Mouse (Mus musculus): ENCODE results near the gene Kcnk2. TPM values are rescaled to one million over a fixed set of nuclear protein-coding genes. Genes with fewer than 3 reads are reported as not detected.

Gene Kcnk2
- polyA plus RNA-seq, 1 experiment from 2014 or later = 1.2 TPM

DNA sequence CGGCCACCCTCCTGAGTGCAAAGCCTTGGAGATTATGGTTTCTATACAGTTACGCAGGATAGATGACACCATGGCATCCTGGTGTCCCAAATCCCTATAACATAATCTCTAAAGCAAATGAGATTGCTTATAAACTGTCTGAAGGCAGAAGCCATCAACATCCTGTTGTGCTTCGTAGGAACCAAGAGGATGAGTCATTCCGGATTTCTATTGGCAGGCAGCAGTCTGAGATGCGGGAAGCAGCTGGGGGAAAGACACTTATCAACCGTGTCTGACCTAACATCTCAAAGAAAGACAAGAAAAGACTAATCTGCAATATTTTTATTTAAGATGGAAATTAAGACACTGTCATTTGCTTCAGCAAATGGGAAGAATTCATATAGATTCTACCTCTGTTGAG is 169.2 kb downstream of the Kcnk2 start:
- H3K4me3 ChIP-seq = no peak overlapping the region
- no peak for DNase-seq (ENCODE audit: low spot score)
- 70% methylated on average over 6 of the region's 6 CpGs for WGBS
- no peaks in the 10 kb centered on the region for H3K9me3 ChIP-seq
- no peaks in the 10 kb centered on the region for H3K27me3 ChIP-seq (ENCODE audit: insufficient read depth, poor library complexity, severe bottlenecking)
- H3K27ac ChIP-seq = no peak overlapping the region
- no peaks in the 10 kb centered on the region for H3K36me3 ChIP-seq
- H3K4me1 ChIP-seq = peaks cover 11% of the 10 kb centered on the region

DNA sequence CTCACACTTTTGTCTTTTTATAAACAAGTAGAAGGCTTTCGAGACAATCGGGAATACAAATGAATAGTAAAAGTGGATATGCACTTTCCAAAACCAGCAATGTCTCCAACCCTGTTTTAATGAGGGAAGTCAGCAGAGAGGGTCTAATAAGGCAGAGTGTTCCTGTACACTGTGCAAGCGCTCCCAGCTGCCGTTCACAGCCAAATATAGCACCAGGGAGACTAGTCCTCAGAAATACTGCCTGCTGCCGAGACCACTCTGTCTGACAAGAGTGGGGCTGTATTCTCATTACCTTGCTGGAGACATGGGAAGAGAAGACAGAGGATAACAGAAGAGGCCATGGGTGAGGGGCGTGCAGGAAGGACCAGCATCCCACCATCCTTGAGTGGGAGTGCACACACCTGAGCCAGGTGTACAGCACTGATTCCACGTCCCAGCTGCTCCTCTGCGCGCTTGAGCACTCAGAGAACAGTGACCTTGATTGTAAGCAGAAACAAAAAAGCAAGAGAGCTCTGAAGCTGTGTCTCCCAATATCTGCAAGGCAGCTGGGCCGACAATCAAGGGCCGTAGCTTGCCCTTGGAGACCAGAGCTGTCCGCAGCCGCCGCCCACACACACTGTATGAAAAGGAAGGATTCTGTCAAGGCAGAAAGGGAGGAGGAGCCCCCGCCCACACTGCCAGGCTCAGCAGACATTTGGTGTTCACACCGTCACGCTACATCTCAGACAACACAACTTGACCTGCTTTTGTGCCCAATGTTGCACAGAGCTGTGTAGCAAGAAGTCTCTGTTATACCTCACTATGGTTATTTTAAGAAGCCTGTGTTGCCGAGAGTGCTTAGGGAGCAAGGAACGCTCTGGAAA is 173.6 kb downstream of the Kcnk2 start:
- Histone ChIP-seq H3K36me3 (no peaks in the 10 kb centered on the region), H3K27ac (0 out of 2 replicates have a peak overlapping the region, but pooled peaks have one; percentile 16)
- 56% methylated on average over 19 of the region's 19 CpGs for WGBS

DNA sequence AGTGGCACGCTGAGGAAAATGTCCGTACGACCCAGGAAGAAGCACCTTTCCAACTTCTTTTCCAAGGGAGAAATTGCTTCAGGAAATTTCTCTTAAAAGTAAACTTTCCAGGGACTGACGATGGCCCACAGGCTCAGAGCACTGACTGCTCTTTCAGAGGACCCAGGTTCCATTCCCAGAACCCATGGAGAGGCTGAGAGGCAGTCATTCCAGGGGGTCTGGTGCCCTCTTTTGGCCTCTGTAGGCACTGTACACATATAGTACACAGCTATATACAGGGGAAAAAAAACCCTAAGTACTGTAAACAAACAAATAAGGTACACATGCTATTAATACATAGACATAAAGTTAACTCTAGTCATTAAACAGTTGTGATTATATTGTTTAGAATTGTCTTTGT is 174.6 kb downstream of the Kcnk2 start:
- H3K9me3 ChIP-seq = no peaks in the 10 kb centered on the region
- no peak overlapping the region for H3K27ac ChIP-seq
- DNase-seq (ENCODE audit: low spot score) = no peak
- H3K27me3 ChIP-seq (ENCODE audit: insufficient read depth, poor library complexity, severe bottlenecking) = no peaks in the 10 kb centered on the region
- no peak overlapping the region for H3K4me3 ChIP-seq
- WGBS = 64% methylated on average over 4 of the region's 4 CpGs
- peaks cover 11% of the 10 kb centered on the region for H3K4me1 ChIP-seq
- H3K36me3 ChIP-seq = no peaks in the 10 kb centered on the region

More for the DNA sequence above, 173.6 kb downstream of the Kcnk2 start:
- no peak overlapping the region for H3K4me3 ChIP-seq
- H3K27me3 ChIP-seq (ENCODE audit: insufficient read depth, poor library complexity, severe bottlenecking) = no peaks in the 10 kb centered on the region
- H3K9me3 ChIP-seq = no peaks in the 10 kb centered on the region
- H3K4me1 ChIP-seq = peaks cover 11% of the 10 kb centered on the region
- DNase-seq (ENCODE audit: low spot score) = no peak

- WGBS = 80% methylated on average over 10 of the region's 10 CpGs
- DNase-seq (ENCODE audit: low spot score) = no peak
- H3K36me3 ChIP-seq = no peaks in the 10 kb centered on the region
- no peaks in the 10 kb centered on the region for H3K27me3 ChIP-seq (ENCODE audit: insufficient read depth, poor library complexity, severe bottlenecking)
- no peaks in the 10 kb centered on the region for H3K9me3 ChIP-seq
- H3K4me1 ChIP-seq = peaks cover 5% of the 10 kb centered on the region
- H3K4me3 ChIP-seq = no peak overlapping the region
- H3K27ac ChIP-seq = no peak overlapping the region
These were observed 183.0 kb downstream of the Kcnk2 start for GRCm38 (mm10) chr1:189219051-189219450.

DNA sequence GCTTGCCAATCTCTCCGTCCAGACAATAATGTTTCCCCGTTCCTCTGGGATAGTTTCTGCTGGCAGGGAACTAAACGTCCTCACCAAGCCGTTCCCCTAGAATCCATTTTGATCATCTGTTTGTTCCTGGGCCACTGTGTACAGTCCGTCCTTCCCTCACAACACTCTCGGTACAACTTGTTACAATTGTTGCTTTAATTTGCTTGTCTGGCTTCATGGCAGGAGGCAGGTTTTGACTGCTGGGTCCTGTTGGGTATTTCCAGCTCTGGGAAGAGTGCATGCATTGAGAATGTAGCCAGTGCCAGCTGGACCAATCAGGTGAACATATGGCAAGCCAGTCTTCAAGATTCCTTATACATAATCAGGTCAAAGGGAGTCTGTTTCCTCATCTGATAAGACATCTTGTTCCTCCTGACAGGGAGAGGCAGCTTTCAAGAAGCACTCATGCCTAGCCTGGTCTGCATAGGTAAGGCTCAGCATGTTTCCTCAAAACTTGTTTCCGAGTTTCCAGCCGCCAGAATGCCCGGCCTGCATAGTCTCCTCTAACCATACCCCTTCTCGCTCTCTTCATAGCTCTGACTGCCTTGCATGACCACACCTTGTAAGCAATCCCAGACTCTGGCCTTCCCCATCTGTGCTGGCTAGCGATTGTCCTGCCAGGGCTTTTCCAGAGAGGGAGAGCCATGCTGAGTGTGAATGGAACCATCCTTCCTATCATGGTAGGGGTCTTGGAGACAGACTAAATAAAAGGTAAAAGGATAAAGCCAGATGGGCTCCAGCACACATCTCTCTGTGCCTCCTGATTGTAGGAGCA is 184.1 kb downstream of the Kcnk2 start:
- no peak overlapping the region for H3K4me3 ChIP-seq
- H3K27ac ChIP-seq = no peak overlapping the region
- DNase-seq (ENCODE audit: low spot score) = no peak
- H3K27me3 ChIP-seq (ENCODE audit: insufficient read depth, poor library complexity, severe bottlenecking) = no peaks in the 10 kb centered on the region
- 80% methylated on average over 11 of the region's 11 CpGs for WGBS
- no peaks in the 10 kb centered on the region for H3K36me3 ChIP-seq
- H3K4me1 ChIP-seq = peaks cover 5% of the 10 kb centered on the region
- H3K9me3 ChIP-seq = no peaks in the 10 kb centered on the region

DNA sequence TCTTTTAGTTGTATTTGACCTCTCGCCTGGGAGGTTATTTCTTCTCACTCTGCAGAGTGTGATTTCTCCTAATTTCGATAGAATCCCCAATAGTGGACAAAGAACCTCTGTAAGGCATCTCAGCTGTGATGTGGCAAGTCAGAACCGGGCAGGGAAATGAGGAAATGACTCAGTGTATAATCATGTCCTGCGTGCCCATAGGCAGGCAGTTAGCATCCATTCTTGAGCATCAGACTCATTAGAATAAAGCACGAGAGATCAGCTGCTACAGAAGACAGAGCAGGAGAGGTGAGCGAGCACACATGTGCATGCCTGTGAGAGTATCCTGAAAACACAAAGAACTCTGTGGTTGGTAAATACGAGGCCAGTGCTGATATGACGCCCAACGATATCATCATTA is 186.9 kb downstream of the Kcnk2 start:
- DNase-seq (ENCODE audit: low spot score) = no peak
- WGBS = 57% methylated on average over 9 of the region's 9 CpGs
- H3K4me1 ChIP-seq = peaks cover 5% of the 10 kb centered on the region
- H3K36me3 ChIP-seq = no peaks in the 10 kb centered on the region
- no peak overlapping the region for H3K27ac ChIP-seq
- no peak overlapping the region for H3K4me3 ChIP-seq
- no peaks in the 10 kb centered on the region for H3K27me3 ChIP-seq (ENCODE audit: insufficient read depth, poor library complexity, severe bottlenecking)
- no peaks in the 10 kb centered on the region for H3K9me3 ChIP-seq

DNA sequence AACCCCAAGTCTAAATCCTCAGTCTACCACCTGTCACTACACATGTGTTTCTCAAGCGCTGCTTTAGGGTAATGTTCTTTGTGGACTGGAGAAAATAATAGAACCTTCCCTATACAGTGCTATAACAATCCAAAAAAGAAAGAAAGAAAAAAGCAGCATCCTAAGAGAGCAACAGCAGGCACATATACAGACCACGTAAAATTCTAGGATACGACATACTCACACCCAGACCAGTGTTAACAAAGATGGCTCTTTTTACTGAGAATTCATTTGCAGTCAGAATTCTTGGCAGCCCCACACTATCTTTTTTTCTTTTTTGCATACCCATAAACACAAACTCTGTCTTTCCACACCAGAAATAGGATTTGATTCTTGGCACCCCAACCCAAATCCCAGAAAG is 187.6 kb downstream of the Kcnk2 start:
- no peak for DNase-seq (ENCODE audit: low spot score)
- peaks cover 5% of the 10 kb centered on the region for H3K4me1 ChIP-seq
- 91% methylated on average over 3 of the region's 3 CpGs for WGBS
- no peaks in the 10 kb centered on the region for H3K9me3 ChIP-seq
- H3K36me3 ChIP-seq = no peaks in the 10 kb centered on the region
- no peak overlapping the region for H3K4me3 ChIP-seq
- no peak overlapping the region for H3K27ac ChIP-seq
- no peaks in the 10 kb centered on the region for H3K27me3 ChIP-seq (ENCODE audit: insufficient read depth, poor library complexity, severe bottlenecking)

DNA sequence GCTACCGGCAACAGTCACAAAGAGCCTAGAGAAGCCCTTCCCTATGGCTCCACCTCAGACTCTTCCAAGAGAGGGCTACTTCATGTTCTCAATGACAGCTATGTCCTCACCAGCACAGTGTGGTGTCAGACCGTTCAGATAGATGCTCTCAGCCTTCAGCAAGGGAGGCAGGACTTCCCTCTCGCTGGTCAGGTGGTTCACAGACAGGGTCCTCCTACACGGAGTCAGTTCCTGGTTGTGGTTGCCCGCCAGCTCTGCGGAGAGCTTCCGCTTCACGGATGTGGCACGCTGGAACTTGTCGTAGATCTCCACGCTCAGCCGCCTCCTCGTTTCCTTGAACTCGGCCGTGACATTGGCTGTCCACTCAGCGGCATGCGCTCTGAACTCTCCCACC is 192.4 kb downstream of the Kcnk2 start:
- Histone ChIP-seq H3K4me1 (peaks cover 7% of the 10 kb centered on the region; the same call in 1 of the 2 replicates), H3K4me3 (no peak overlapping the region), H3K27me3 (ENCODE audit: insufficient read depth, poor library complexity, severe bottlenecking) (no peaks in the 10 kb centered on the region), H3K9me3 (no peaks in the 10 kb centered on the region), H3K36me3 (no peaks in the 10 kb centered on the region), H3K27ac (no peak overlapping the region)
- no peak for DNase-seq (ENCODE audit: low spot score)
- WGBS = 88% methylated on average over 17 of the region's 17 CpGs

DNA sequence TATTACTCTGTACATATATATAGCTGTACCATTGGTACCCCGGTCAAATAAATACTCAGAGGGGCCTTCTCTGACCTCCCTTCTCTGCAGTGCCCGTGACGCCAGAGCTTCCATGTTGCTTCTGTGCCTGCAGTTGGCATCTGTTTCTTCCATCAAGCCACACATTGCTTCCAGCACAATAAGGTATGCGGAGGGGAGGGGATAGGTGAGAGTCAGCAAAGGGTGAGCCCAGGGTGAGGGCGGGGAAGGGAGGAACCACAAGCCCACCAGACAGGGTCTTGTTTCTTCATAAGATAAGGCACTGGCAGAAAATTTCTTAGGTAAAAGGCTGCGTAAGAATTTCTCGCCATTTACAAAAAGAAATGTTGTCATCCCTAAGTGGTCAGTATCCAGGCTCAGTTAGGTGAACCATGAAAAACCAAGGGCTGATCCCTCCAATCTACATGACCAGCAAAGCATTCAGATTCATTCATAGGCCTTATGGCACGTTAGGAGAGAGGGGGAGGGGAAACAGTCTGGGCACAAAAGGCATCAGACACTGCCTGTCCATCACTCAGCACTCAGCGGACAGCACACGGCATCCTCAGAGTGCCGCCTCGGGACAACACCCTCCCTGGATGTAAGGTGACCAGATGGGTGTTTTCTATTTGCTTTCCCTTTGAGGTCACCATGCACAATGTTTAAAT is 192.9 kb downstream of the Kcnk2 start:
- WGBS = 76% methylated on average over 12 of the region's 12 CpGs
- H3K27ac ChIP-seq = no peak overlapping the region

DNA sequence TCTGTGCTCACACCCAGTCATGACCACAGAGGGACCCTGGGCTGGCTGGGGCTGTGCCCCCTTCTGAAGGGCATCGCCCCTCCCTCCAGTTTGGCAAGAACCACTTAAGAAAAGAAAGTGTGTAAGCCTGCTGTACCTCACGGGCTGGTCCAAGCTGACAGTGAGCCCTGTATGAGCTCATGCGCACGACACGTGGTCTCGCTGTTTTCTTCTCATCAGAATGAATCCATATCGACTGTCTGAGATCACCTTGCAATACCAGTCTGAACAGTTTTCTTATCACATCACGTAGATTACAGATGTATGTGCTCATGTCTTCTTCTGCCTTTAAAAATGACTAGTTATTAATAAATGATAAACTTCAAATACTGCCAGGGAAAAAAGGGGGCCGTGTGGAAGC is 193.5 kb downstream of the Kcnk2 start:
- H3K9me3 ChIP-seq = no peaks in the 10 kb centered on the region
- H3K4me1 ChIP-seq = peaks cover 18% of the 10 kb centered on the region; the same call in 1 of the 2 replicates
- no peaks in the 10 kb centered on the region for H3K36me3 ChIP-seq
- no peaks in the 10 kb centered on the region for H3K27me3 ChIP-seq (ENCODE audit: insufficient read depth, poor library complexity, severe bottlenecking)
- no peak overlapping the region for H3K27ac ChIP-seq
- no peak overlapping the region for H3K4me3 ChIP-seq
- WGBS = 82% methylated on average over 9 of the region's 9 CpGs
- DNase-seq (ENCODE audit: low spot score) = no peak

More for the DNA sequence above, 192.9 kb downstream of the Kcnk2 start:
- DNase-seq (ENCODE audit: low spot score) = no peak
- Histone ChIP-seq H3K4me3 (no peak overlapping the region), H3K4me1 (peaks cover 12% of the 10 kb centered on the region; the same call in 1 of the 2 replicates), H3K9me3 (no peaks in the 10 kb centered on the region), H3K27me3 (ENCODE audit: insufficient read depth, poor library complexity, severe bottlenecking) (no peaks in the 10 kb centered on the region), H3K36me3 (no peaks in the 10 kb centered on the region)

DNA sequence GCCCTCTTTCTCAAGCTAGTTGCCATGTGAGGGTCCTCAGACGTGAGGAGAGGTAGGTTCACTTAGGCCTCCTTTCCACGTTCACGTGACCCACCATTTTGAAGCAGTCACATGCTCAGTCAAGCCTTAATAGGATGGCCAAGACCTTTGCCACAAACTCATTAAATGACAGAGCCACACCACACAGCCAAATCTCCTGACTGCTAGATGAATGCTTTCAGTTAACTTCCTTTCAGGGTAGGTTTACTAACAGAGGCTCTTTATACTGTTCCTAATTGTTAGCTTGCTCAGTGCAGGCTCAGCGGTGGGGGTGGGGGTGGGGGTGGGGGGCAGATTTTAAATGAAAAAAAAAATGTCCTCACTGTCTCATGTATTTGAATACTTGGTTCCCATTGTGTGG is 206.3 kb downstream of the Kcnk2 start:
- no peaks in the 10 kb centered on the region for H3K4me1 ChIP-seq
- no peaks in the 10 kb centered on the region for H3K9me3 ChIP-seq
- no peaks in the 10 kb centered on the region for H3K27me3 ChIP-seq (ENCODE audit: insufficient read depth, poor library complexity, severe bottlenecking)
- WGBS = 78% methylated on average over 4 of the region's 4 CpGs
- DNase-seq (ENCODE audit: low spot score) = no peak
- no peaks in the 10 kb centered on the region for H3K36me3 ChIP-seq
- no peak overlapping the region for H3K27ac ChIP-seq
- no peak overlapping the region for H3K4me3 ChIP-seq

DNA sequence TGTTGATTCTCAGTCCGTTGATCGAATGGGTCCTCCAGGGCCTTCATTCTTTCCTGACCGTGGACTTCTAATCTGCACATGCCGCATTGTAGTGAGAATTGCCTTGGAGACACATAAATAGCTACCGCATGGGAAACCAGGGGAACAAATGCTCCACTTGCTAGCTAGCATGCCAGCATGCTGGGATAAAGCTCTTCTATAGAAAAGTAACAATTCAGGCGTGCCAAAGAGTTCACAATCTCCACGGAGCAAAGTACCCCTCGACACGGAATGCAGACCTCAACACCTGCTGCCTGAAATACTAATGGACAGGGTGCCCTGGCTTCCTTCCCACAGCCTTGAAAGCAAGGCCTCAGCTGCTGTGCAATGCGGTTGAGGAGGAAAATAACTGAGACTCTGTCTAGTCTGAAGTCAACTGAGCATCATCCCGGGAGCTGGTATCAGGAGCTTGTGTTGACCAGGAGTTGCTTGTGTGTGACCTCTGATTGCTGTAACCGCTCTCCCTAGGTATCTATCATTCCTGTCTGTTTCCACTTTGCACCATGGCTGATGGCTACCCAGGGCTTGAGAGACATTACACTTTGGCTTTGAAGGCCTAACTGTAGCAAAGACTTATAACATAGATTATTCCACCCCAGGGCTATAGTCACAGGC is 214.2 kb downstream of the Kcnk2 start:
- Histone ChIP-seq H3K4me1 (peaks cover 12% of the 10 kb centered on the region), H3K27ac (no peak overlapping the region), H3K36me3 (no peaks in the 10 kb centered on the region), H3K9me3 (no peaks in the 10 kb centered on the region), H3K4me3 (no peak overlapping the region), H3K27me3 (ENCODE audit: insufficient read depth, poor library complexity, severe bottlenecking) (no peaks in the 10 kb centered on the region)
- WGBS = 73% methylated on average over 12 of the region's 12 CpGs
- no peak for DNase-seq (ENCODE audit: low spot score)

All from heart, embryonic 10.5 days (tissue).